Mouse (Mus musculus) midbrain, embryonic 12.5 days (tissue): ENCODE data around the gene Ssr4. TPM values are rescaled to one million over a fixed set of nuclear protein-coding genes. Genes with fewer than 3 reads are reported as not detected.
"Not testable (repeated sequence)": the region's sequence is repeated elsewhere in the genome, so short reads cannot be mapped to it uniquely, and the experiment has no call there.

Experiments used
- ATAC-seq: fragments of 200-750 bp; cut with Nextera tagmentation; 2 replicates; pipeline ENCODE4 v1.8.0; 2017; ENCODE audit warnings: low read depth, moderate TSS enrichment, moderate library complexity; ENCODE audit not compliant: low FRiP score
- H3K27ac ChIP-seq: fragments of 300-500 bp; sonication (generic); replicated peaks from 2 replicates; pipeline ENCODE4 v1.5.1; 2016; ENCODE audit warnings: mild to moderate bottlenecking
- H3K27me3 ChIP-seq: fragments of 300-500 bp; sonication (generic); 2 replicates; pipeline ENCODE4 v1.6.1; 2016; ENCODE audit warnings: mild to moderate bottlenecking
- H3K36me3 ChIP-seq: fragments of 300-500 bp; sonication (generic); 2 replicates; pipeline ENCODE4 v1.6.1; 2016
- H3K4me1 ChIP-seq: fragments of 300-500 bp; sonication (generic); 2 replicates; pipeline ENCODE4 v1.6.1; 2016
- H3K4me2 ChIP-seq: fragments of 300-500 bp; sonication (generic); replicated peaks from 2 replicates; pipeline ENCODE4 v1.6.1; 2016; ENCODE audit warnings: mild to moderate bottlenecking, moderate library complexity
- H3K4me3 ChIP-seq: fragments of 300-500 bp; sonication (generic); 2 replicates; pipeline ENCODE4 v1.5.1; 2016; ENCODE audit warnings: mild to moderate bottlenecking
- H3K9ac ChIP-seq: fragments of 300-500 bp; sonication (generic); replicated peaks from 2 replicates; pipeline ENCODE4 v1.6.1; 2016; ENCODE audit warnings: mild to moderate bottlenecking, moderate library complexity
- H3K9me3 ChIP-seq: fragments of 300-500 bp; sonication (generic); 2 replicates; pipeline ENCODE4 v1.6.1; 2016; ENCODE audit warnings: mild to moderate bottlenecking
- WGBS: fragments of 180-500 bp; shearing (Covaris S2); methylation state at CpG from one replicate; pipeline ENCODE4 v1.1.7; 2016; 5-methylcytosine and 5-hydroxymethylcytosine counted together
- polyA plus RNA-seq: library from polyadenylated mRNA; unstranded; fragments of >200 nt; fragmentation: Nextera tagmentation; extraction: Ambion mirVana; gene quantifications from 2 replicates; pipeline ENCODE4 v1.2.1, GENCODE M21; 2016

The Ssr4 gene
- 118 and 119 TPM in 2 replicates for polyA plus RNA-seq

- Histone ChIP-seq H3K9me3 (no peaks in the 10 kb centered on the region), H3K4me2 (peak within 1 kb of the TSS; percentile 64), H3K4me1 (peaks cover 14% of the 10 kb centered on the region; the same call in 1 of the 2 replicates), H3K36me3 (peaks cover 16% of the 10 kb centered on the region; the same call in 1 of the 2 replicates), H3K9ac (peak within 1 kb of the TSS; percentile 71), H3K4me3 (peak within 1 kb of the TSS; percentile 59), H3K27ac (peak within 1 kb of the TSS; percentile 85), H3K27me3 (no peaks in the 10 kb centered on the region)
- 17% methylated on average over 52 of the region's 52 CpGs for WGBS
- peak; percentile 96 for ATAC-seq
Observed at GRCm38 (mm10) chrX:73786364-73787224, at the start of gene Ssr4, which contains the start of gene Idh3g. Ssr4 (plus strand) TSS chrX:73787028. Idh3g (minus strand) TSS chrX:73786897.

- H3K27ac ChIP-seq: no peak overlapping the region
- no peak overlapping the region for H3K9ac ChIP-seq
- H3K4me3 ChIP-seq: no peak overlapping the region
- H3K4me2 ChIP-seq: no peak overlapping the region
- 80% methylated on average over 1 of the region's 1 CpGs for WGBS
- H3K9me3 ChIP-seq: no peaks in the 10 kb centered on the region
- H3K4me1 ChIP-seq: no peaks in the 10 kb centered on the region
- no peaks in the 10 kb centered on the region for H3K27me3 ChIP-seq
- no peak for ATAC-seq
- no peaks in the 10 kb centered on the region for H3K36me3 ChIP-seq
Observed at GRCm38 (mm10) chrX:73738155-73738554, 48.7 kb upstream of the Ssr4 start.

GRCm38 (mm10) chrX:73739151-73739550 is 47.7 kb upstream of the Ssr4 start:
- WGBS: 67% methylated on average over 5 of the region's 5 CpGs
- Histone ChIP-seq H3K9ac (no peak overlapping the region), H3K4me1 (no peaks in the 10 kb centered on the region), H3K4me3 (no peak overlapping the region), H3K27me3 (no peaks in the 10 kb centered on the region), H3K27ac (no peak overlapping the region), H3K4me2 (no peak overlapping the region), H3K9me3 (no peaks in the 10 kb centered on the region), H3K36me3 (no peaks in the 10 kb centered on the region)
- ATAC-seq: no peak

- not testable (repeated sequence) for H3K36me3 ChIP-seq, H3K9me3 ChIP-seq, H3K27me3 ChIP-seq, H3K9ac ChIP-seq, H3K4me2 ChIP-seq, H3K27ac ChIP-seq, H3K4me1 ChIP-seq, H3K4me3 ChIP-seq, ATAC-seq
- WGBS: 90% methylated on average over 7 of the region's 7 CpGs
Observed at GRCm38 (mm10) chrX:73739841-73740240, 47.0 kb upstream of the Ssr4 start.

- H3K27ac ChIP-seq: no peak overlapping the region
- H3K9me3 ChIP-seq: no peaks in the 10 kb centered on the region
- no peaks in the 10 kb centered on the region for H3K4me1 ChIP-seq
- no peak overlapping the region for H3K4me3 ChIP-seq
- H3K27me3 ChIP-seq: no peaks in the 10 kb centered on the region
- H3K4me2 ChIP-seq: no peak overlapping the region
- ATAC-seq: no peak
- H3K36me3 ChIP-seq: no peaks in the 10 kb centered on the region
- WGBS: 74% methylated on average over 1 of the region's 1 CpGs
- no peak overlapping the region for H3K9ac ChIP-seq
Observed at GRCm38 (mm10) chrX:73744774-73745481, 41.9 kb upstream of the Ssr4 start.

DNA sequence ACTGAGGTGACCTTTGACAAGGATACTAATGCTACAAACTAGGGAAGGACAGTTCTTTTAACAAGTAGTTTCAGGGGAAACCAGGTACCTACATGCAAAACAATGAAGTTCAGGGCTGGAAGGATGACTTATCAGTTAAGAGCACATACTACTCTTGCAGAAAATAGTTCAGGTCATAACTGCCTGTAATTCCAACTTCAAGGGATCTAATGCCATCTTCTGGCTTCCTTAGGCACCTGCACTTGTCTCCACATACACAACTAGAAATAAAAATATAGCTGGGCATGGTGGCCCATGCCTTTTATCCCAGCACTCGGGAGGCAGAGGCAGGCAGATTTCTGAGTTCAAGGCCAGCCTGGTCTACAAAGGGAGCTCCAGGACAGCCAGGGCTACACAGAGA is 37.9 kb upstream of the Ssr4 start:
- Histone ChIP-seq H3K27me3 (no peaks in the 10 kb centered on the region), H3K36me3 (no peaks in the 10 kb centered on the region), H3K9me3 (no peaks in the 10 kb centered on the region), H3K27ac (no peak overlapping the region), H3K4me1 (no peaks in the 10 kb centered on the region), H3K9ac (no peak overlapping the region), H3K4me3 (no peak overlapping the region), H3K4me2 (no peak overlapping the region)
- 88% methylated on average over 1 of the region's 1 CpGs for WGBS
- ATAC-seq: no peak

GRCm38 (mm10) chrX:73756334-73757140 is 30.3 kb upstream of the Ssr4 start, which contains the start of gene Plxnb3:
Plxnb3 (plus strand) TSS chrX:73757090.
- WGBS: 55% methylated on average over 4 of the region's 5 CpGs

DNA sequence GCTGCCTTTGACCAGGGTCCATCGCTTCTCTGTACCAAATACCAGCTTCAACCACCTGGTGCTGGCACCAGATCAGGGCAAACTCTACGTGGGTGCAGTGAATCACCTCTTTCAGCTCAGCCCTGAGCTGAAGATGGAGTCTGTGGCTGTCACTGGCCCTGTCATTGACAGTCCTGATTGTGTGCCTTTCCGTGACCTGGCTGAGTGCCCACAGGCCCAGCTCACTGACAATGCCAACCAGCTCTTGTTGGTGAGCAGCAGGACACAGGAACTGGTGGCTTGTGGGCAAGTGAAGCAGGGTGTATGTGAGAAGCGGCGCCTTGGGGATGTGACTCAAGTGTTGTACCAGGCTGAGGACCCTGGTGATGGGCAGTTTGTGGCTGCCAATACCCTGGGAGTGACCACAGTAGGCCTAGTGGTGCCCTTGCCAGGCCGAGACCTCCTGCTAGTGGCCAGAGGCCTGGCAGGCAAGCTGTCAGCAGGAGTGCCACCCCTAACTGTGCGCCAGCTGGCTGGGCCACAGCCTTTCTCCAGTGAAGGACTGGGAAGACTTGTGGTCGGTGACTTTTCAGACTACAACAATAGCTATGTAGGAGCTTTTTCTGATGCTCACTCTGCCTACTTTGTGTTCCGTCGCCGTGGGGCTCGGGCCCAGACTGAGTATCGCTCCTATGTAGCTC is 28.1 kb upstream of the Ssr4 start:
- Histone ChIP-seq H3K27me3 (no peaks in the 10 kb centered on the region; the same call in 1 of the 2 replicates), H3K9ac (no peak overlapping the region), H3K36me3 (no peaks in the 10 kb centered on the region), H3K4me1 (no peaks in the 10 kb centered on the region), H3K9me3 (no peaks in the 10 kb centered on the region), H3K27ac (no peak overlapping the region), H3K4me3 (no peak overlapping the region), H3K4me2 (no peak overlapping the region)
- ATAC-seq: no peak
- WGBS: 85% methylated on average over 13 of the region's 13 CpGs

More at GRCm38 (mm10) chrX:73756334-73757140, 30.3 kb upstream of the Ssr4 start, which contains the start of gene Plxnb3:
- no peak within 1 kb of the TSS for H3K4me2 ChIP-seq
- no peak within 1 kb of the TSS for H3K27ac ChIP-seq
- H3K9ac ChIP-seq: no peak within 1 kb of the TSS
- H3K4me1 ChIP-seq: no peaks in the 10 kb centered on the region
- ATAC-seq: no peak
- no peak within 1 kb of the TSS for H3K4me3 ChIP-seq
- no peaks in the 10 kb centered on the region; the same call in 1 of the 2 replicates for H3K27me3 ChIP-seq
- H3K36me3 ChIP-seq: no peaks in the 10 kb centered on the region
- no peaks in the 10 kb centered on the region for H3K9me3 ChIP-seq

DNA sequence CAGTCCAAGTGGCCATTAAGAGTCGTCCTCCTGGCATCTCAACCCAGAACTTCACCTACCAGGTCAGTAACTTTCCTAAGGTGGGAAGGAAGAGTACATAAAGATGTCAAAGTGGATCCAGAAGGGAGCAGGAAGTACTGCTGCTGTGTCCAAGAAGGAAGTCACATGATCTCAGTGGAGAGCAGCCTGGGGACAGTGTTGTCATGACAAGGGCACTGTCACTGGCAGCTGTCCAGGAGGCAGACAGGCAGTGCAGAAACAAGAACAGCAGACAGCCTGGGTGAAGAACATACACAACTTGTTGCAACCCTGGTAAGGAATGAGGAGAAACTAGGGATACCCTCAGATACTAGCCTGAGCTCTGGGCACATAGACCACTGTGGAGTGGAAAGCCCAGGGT is 21.5 kb upstream of the Ssr4 start:
- H3K4me1 ChIP-seq: no peaks in the 10 kb centered on the region
- ATAC-seq: no peak
- H3K4me2 ChIP-seq: no peak overlapping the region
- H3K36me3 ChIP-seq: no peaks in the 10 kb centered on the region
- H3K9me3 ChIP-seq: no peaks in the 10 kb centered on the region
- 80% methylated on average over 1 of the region's 1 CpGs for WGBS
- H3K9ac ChIP-seq: no peak overlapping the region
- H3K27me3 ChIP-seq: no peaks in the 10 kb centered on the region
- no peak overlapping the region for H3K27ac ChIP-seq
- no peak overlapping the region for H3K4me3 ChIP-seq

DNA sequence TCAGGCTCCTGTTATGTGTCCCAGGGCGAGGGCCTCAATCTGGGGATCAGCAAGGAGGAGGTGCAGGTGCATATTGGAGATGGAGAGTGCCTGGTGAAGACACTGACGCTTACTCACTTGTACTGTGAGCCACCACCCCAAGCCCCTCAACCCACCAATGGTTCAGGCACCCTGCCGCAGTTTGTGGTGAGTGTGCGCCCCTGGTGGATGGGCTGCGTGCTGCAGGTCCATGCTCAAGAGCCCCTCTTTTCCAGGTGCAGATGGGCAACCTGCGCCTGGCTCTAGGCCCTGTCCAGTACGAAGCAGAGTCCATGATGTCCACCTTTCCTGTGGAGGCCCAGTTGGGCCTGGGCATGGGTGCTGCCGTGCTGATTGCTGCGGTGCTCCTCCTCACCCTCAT is 19.6 kb upstream of the Ssr4 start:
- Histone ChIP-seq H3K4me1 (no peaks in the 10 kb centered on the region), H3K36me3 (no peaks in the 10 kb centered on the region), H3K9ac (no peak overlapping the region), H3K4me3 (no peak overlapping the region), H3K27ac (no peak overlapping the region), H3K4me2 (no peak overlapping the region), H3K9me3 (no peaks in the 10 kb centered on the region), H3K27me3 (no peaks in the 10 kb centered on the region)
- no peak for ATAC-seq
- 48% methylated on average over 9 of the region's 9 CpGs for WGBS

- Histone ChIP-seq H3K36me3 (peaks cover 23% of the 10 kb centered on the region), H3K9me3 (no peaks in the 10 kb centered on the region), H3K4me1 (no peaks in the 10 kb centered on the region), H3K27me3 (no peaks in the 10 kb centered on the region), H3K9ac (no peak within 1 kb of the TSS), H3K4me2 (no peak within 1 kb of the TSS), H3K27ac (no peak within 1 kb of the TSS), H3K4me3 (no peak within 1 kb of the TSS)
- WGBS: 74% methylated on average over 9 of the region's 9 CpGs
- ATAC-seq: no peak
Observed at GRCm38 (mm10) chrX:73774168-73774760, 12.6 kb upstream of the Ssr4 start, which contains the start of gene Srpk3. Srpk3 (plus strand) TSS chrX:73774405.
